Mouse (Mus musculus): Measurements from ENCODE around the gene A630095N17Rik. TPM values are rescaled to one million over a fixed set of nuclear protein-coding genes. Genes with fewer than 3 reads are reported as not detected.

A630095N17Rik gene
- polyA plus RNA-seq, 1 experiment = not detected

GRCm38 (mm10) chr1:75217893-75218226, 14.0 kb downstream of the A630095N17Rik start:
- H3K27ac ChIP-seq (ENCODE audit: control insufficient read depth, insufficient read depth, low read length) = peak overlapping the region; percentile 47; the same call in 1 of the 2 replicates
- peak overlapping the region; percentile 71 for H3K4me3 ChIP-seq (ENCODE audit: control insufficient read depth, insufficient read depth, low read length)
- H3K4me1 ChIP-seq (replicated peaks; ENCODE audit: control insufficient read depth, insufficient read depth, low read length) = peaks cover 60% of the 10 kb centered on the region
- TF ChIP-seq CTCF (IDR thresholded peaks at IDR 0.05; ENCODE audit: borderline replicate concordance, control insufficient read depth, extremely low read depth, insufficient read depth, low read length, poor library complexity) (no peak), POLR2A (IDR thresholded peaks at IDR 0.05; ENCODE audit: control insufficient read depth, extremely low read depth, insufficient read depth, low read length, poor library complexity) (no peak)
- 1% methylated on average over 6 of the region's 6 CpGs for WGBS
- no peaks in the 10 kb centered on the region for H3K27me3 ChIP-seq (ENCODE audit: control insufficient read depth, insufficient read depth, low read length)
- peaks cover 15% of the 10 kb centered on the region for H3K36me3 ChIP-seq (ENCODE audit: control insufficient read depth, insufficient read depth, low read length)
- DNase-seq = no peak

GRCm38 (mm10) chr1:75216797-75217585, 14.9 kb downstream of the A630095N17Rik start:
- DNase-seq = no peak
- TF ChIP-seq POLR2A (IDR thresholded peaks at IDR 0.05; ENCODE audit: control insufficient read depth, extremely low read depth, insufficient read depth, low read length, poor library complexity) (no peak), CTCF (IDR thresholded peaks at IDR 0.05; ENCODE audit: borderline replicate concordance, control insufficient read depth, extremely low read depth, insufficient read depth, low read length, poor library complexity) (no peak)
- Histone ChIP-seq H3K27ac (ENCODE audit: control insufficient read depth, insufficient read depth, low read length) (peak overlapping the region; percentile 11; the same call in 1 of the 2 replicates), H3K27me3 (ENCODE audit: control insufficient read depth, insufficient read depth, low read length) (no peaks in the 10 kb centered on the region), H3K36me3 (ENCODE audit: control insufficient read depth, insufficient read depth, low read length) (peaks cover 15% of the 10 kb centered on the region), H3K4me1 (replicated peaks; ENCODE audit: control insufficient read depth, insufficient read depth, low read length) (peaks cover 61% of the 10 kb centered on the region), H3K4me3 (ENCODE audit: control insufficient read depth, insufficient read depth, low read length) (peak overlapping the region; percentile 25; the same call in 1 of the 2 replicates)
- WGBS = 45% methylated on average over 13 of the region's 13 CpGs

- Histone ChIP-seq H3K27ac (ENCODE audit: control insufficient read depth, insufficient read depth, low read length) (no peak overlapping the region), H3K36me3 (ENCODE audit: control insufficient read depth, insufficient read depth, low read length) (peaks cover 15% of the 10 kb centered on the region), H3K4me3 (ENCODE audit: control insufficient read depth, insufficient read depth, low read length) (no peak overlapping the region), H3K27me3 (ENCODE audit: control insufficient read depth, insufficient read depth, low read length) (no peaks in the 10 kb centered on the region), H3K4me1 (replicated peaks; ENCODE audit: control insufficient read depth, insufficient read depth, low read length) (peaks cover 65% of the 10 kb centered on the region)
- TF ChIP-seq POLR2A (IDR thresholded peaks at IDR 0.05; ENCODE audit: control insufficient read depth, extremely low read depth, insufficient read depth, low read length, poor library complexity) (no peak), CTCF (IDR thresholded peaks at IDR 0.05; ENCODE audit: borderline replicate concordance, control insufficient read depth, extremely low read depth, insufficient read depth, low read length, poor library complexity) (no peak)
- DNase-seq = no peak
- 91% methylated on average over 9 of the region's 9 CpGs for WGBS
Observed at GRCm38 (mm10) chr1:75215785-75216184, 16.1 kb downstream of the A630095N17Rik start.

GRCm38 (mm10) chr1:75214886-75215285, 17.0 kb downstream of the A630095N17Rik start:
- H3K4me3 ChIP-seq (ENCODE audit: control insufficient read depth, insufficient read depth, low read length) = no peak overlapping the region

GRCm38 (mm10) chr1:75214442-75214841, 17.5 kb downstream of the A630095N17Rik start:
- Histone ChIP-seq H3K27ac (ENCODE audit: control insufficient read depth, insufficient read depth, low read length) (no peak overlapping the region), H3K36me3 (ENCODE audit: control insufficient read depth, insufficient read depth, low read length) (peaks cover 15% of the 10 kb centered on the region), H3K27me3 (ENCODE audit: control insufficient read depth, insufficient read depth, low read length) (no peaks in the 10 kb centered on the region), H3K4me1 (replicated peaks; ENCODE audit: control insufficient read depth, insufficient read depth, low read length) (peaks cover 64% of the 10 kb centered on the region), H3K4me3 (ENCODE audit: control insufficient read depth, insufficient read depth, low read length) (no peak overlapping the region)
- TF ChIP-seq POLR2A (IDR thresholded peaks at IDR 0.05; ENCODE audit: control insufficient read depth, extremely low read depth, insufficient read depth, low read length, poor library complexity) = no peak
- TF ChIP-seq CTCF (IDR thresholded peaks at IDR 0.05; ENCODE audit: borderline replicate concordance, control insufficient read depth, extremely low read depth, insufficient read depth, low read length, poor library complexity) = no peak
- no peak for DNase-seq
- WGBS = 69% methylated on average over 2 of the region's 2 CpGs

More at GRCm38 (mm10) chr1:75214886-75215285, 17.0 kb downstream of the A630095N17Rik start:
- DNase-seq = no peak
- H3K4me1 ChIP-seq (replicated peaks; ENCODE audit: control insufficient read depth, insufficient read depth, low read length) = peaks cover 67% of the 10 kb centered on the region
- TF ChIP-seq CTCF (IDR thresholded peaks at IDR 0.05; ENCODE audit: borderline replicate concordance, control insufficient read depth, extremely low read depth, insufficient read depth, low read length, poor library complexity) (no peak), POLR2A (IDR thresholded peaks at IDR 0.05; ENCODE audit: control insufficient read depth, extremely low read depth, insufficient read depth, low read length, poor library complexity) (no peak)
- no peak overlapping the region for H3K27ac ChIP-seq (ENCODE audit: control insufficient read depth, insufficient read depth, low read length)
- WGBS = 46% methylated on average over 5 of the region's 5 CpGs
- no peaks in the 10 kb centered on the region for H3K27me3 ChIP-seq (ENCODE audit: control insufficient read depth, insufficient read depth, low read length)
- peaks cover 15% of the 10 kb centered on the region for H3K36me3 ChIP-seq (ENCODE audit: control insufficient read depth, insufficient read depth, low read length)

GRCm38 (mm10) chr1:75213096-75213495, 18.8 kb downstream of the A630095N17Rik start:
- Histone ChIP-seq H3K4me1 (replicated peaks; ENCODE audit: control insufficient read depth, insufficient read depth, low read length) (peaks cover 73% of the 10 kb centered on the region), H3K27me3 (ENCODE audit: control insufficient read depth, insufficient read depth, low read length) (no peaks in the 10 kb centered on the region), H3K4me3 (ENCODE audit: control insufficient read depth, insufficient read depth, low read length) (no peak overlapping the region), H3K27ac (ENCODE audit: control insufficient read depth, insufficient read depth, low read length) (peak overlapping the region; percentile 13; the same call in 1 of the 2 replicates), H3K36me3 (ENCODE audit: control insufficient read depth, insufficient read depth, low read length) (peaks cover 15% of the 10 kb centered on the region)
- no peak for DNase-seq
- TF ChIP-seq POLR2A (IDR thresholded peaks at IDR 0.05; ENCODE audit: control insufficient read depth, extremely low read depth, insufficient read depth, low read length, poor library complexity) (no peak), CTCF (IDR thresholded peaks at IDR 0.05; ENCODE audit: borderline replicate concordance, control insufficient read depth, extremely low read depth, insufficient read depth, low read length, poor library complexity) (no peak)
- 7% methylated on average over 7 of the region's 7 CpGs for WGBS
